Mouse (Mus musculus) forebrain, embryonic 10.5 days (tissue): ENCODE results near the gene Olfr482. TPM values are rescaled to one million over a fixed set of nuclear protein-coding genes. Genes with fewer than 3 reads are reported as not detected.

Experiments
- DNase-seq: peaks from one replicate; pipeline ENCODE4 v3.0.0-alpha.2; 2017; ENCODE audit warnings: low spot score; ENCODE audit errors: extremely low spot score
- H3K27ac ChIP-seq: fragments of 300-500 bp; sonication (generic); 2 replicates; pipeline ENCODE4 v1.5.1; 2016; ENCODE audit warnings: mild to moderate bottlenecking
- H3K27me3 ChIP-seq: fragments of 300-500 bp; sonication (generic); 2 replicates; pipeline ENCODE4 v1.6.1; 2016; ENCODE audit warnings: mild to moderate bottlenecking; ENCODE audit not compliant: poor library complexity, severe bottlenecking
- H3K36me3 ChIP-seq: fragments of 300-500 bp; sonication (generic); replicated peaks from 2 replicates; pipeline ENCODE4 v1.6.1; 2016; ENCODE audit warnings: mild to moderate bottlenecking, moderate library complexity
- H3K4me1 ChIP-seq: fragments of 300-500 bp; sonication (generic); 2 replicates; pipeline ENCODE4 v1.6.1; 2016
- H3K4me3 ChIP-seq: fragments of 300-500 bp; sonication (generic); 2 replicates; pipeline ENCODE4 v1.5.1; 2016; ENCODE audit warnings: mild to moderate bottlenecking, moderate library complexity
- H3K9me3 ChIP-seq: fragments of 300-500 bp; sonication (generic); 2 replicates; pipeline ENCODE4 v1.6.1; 2016; ENCODE audit warnings: mild to moderate bottlenecking, moderate library complexity
- WGBS: fragments of 180-500 bp; shearing (Covaris S2); methylation state at CpG from one replicate; pipeline ENCODE4 v1.1.7; 2016; 5-methylcytosine and 5-hydroxymethylcytosine counted together
- polyA plus RNA-seq: library from polyadenylated mRNA; unstranded; fragments of >200 nt; fragmentation: Nextera tagmentation; extraction: Ambion mirVana; gene quantifications from 2 replicates; pipeline ENCODE4 v1.2.1, GENCODE M21; 2016

The Olfr482 gene
- 0.06 TPM in 1 of 2 replicates, not detected in the other for polyA plus RNA-seq

DNA sequence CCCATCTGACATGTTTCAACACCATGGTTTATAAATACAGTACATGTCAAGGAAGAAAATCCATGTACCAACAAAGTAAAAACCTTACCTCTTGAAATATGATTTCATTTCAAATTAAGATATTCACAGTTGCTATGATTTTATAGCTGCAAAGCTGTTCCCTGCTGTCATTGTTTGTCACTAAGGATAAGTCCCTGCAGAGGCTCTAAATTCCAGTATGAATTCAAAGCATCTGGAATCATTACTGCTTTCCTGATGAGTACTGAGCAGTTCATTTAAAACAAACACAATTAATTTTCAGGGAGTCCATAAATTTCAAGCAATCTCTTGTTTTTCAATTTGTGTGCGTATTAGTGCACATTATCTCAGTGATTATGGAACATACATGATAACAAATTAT, at the start of gene Olfr482:
TSS of gene Olfr482 (minus strand) at position 101 of the 400 bp plus-strand sequence.
- Histone ChIP-seq H3K27me3 (no peaks in the 10 kb centered on the region), H3K4me3 (no peak within 1 kb of the TSS), H3K4me1 (no peaks in the 10 kb centered on the region), H3K27ac (no peak within 1 kb of the TSS), H3K36me3 (no peaks in the 10 kb centered on the region), H3K9me3 (no peaks in the 10 kb centered on the region)
- WGBS = 88% methylated on average over 1 of the region's 1 CpGs
- DNase-seq = no peak

DNA sequence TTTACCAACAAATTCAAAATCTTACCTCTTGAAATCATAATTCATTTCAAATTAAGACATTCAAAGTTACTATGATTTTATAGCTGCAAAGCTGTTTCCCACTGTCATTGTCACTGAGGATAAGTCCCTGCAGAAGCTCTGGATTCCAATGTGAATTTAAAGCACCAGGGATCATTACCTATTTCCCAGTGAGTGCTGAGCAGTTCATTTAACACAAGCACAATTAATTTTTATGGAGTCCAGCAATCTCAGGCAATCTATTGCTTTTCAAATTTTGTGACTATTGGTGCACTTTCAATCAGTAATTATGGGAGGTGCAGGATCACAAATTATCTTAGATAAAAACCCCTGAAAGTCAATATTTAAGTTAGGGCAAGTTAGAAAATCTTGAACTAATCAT, 30.0 kb upstream of the Olfr482 start, which contains the start of gene Olfr484:
TSS of gene Olfr484 (minus strand) at position 101 of the 400 bp plus-strand sequence.
- Histone ChIP-seq H3K9me3 (no peaks in the 10 kb centered on the region), H3K27ac (no peak within 1 kb of the TSS), H3K36me3 (no peaks in the 10 kb centered on the region), H3K4me3 (no peak within 1 kb of the TSS), H3K27me3 (no peaks in the 10 kb centered on the region), H3K4me1 (no peaks in the 10 kb centered on the region)
- DNase-seq = no peak

GRCm38 (mm10) chr7:108121416-108121815, 24.0 kb upstream of the Olfr482 start:
- 70% methylated on average over 1 of the region's 1 CpGs for WGBS
- DNase-seq = no peak
- no peak overlapping the region for H3K4me3 ChIP-seq
- H3K4me1 ChIP-seq = no peaks in the 10 kb centered on the region
- no peak overlapping the region for H3K27ac ChIP-seq
- H3K27me3 ChIP-seq = no peaks in the 10 kb centered on the region
- no peaks in the 10 kb centered on the region for H3K36me3 ChIP-seq
- no peaks in the 10 kb centered on the region for H3K9me3 ChIP-seq

- Histone ChIP-seq H3K9me3 (no peaks in the 10 kb centered on the region), H3K27ac (no peak overlapping the region), H3K27me3 (no peaks in the 10 kb centered on the region), H3K4me3 (no peak overlapping the region), H3K4me1 (no peaks in the 10 kb centered on the region), H3K36me3 (no peaks in the 10 kb centered on the region)
- DNase-seq = no peak
- 20% methylated on average over 1 of the region's 1 CpGs for WGBS
These were observed 23.3 kb upstream of the Olfr482 start for GRCm38 (mm10) chr7:108120681-108121080.

DNA sequence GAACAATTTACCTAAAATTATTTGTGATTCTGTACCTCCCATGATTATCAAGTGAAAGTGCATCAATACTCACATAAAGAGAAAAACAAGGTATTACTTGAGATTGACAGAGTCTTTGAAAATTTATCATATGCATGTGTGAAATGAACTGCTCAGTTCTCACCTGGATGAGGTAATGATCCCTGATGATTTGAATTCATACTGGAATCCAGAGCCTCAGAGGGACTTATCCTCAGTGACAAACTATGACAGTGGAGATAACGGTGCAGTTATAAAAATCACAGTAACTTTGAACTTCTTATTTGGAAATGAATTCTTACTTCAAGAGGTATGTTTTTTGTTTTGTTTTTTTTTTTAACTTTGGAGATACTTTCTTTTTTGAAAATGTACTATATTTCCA, 3.2 kb upstream of the Olfr482 start, which contains the start of gene Olfr483:
TSS of gene Olfr483 (plus strand) at position 301 of the 400 bp plus-strand sequence.
- H3K4me3 ChIP-seq = no peak within 1 kb of the TSS
- no peaks in the 10 kb centered on the region for H3K27me3 ChIP-seq
- no peaks in the 10 kb centered on the region for H3K4me1 ChIP-seq
- no peak within 1 kb of the TSS for H3K27ac ChIP-seq
- WGBS = 92% methylated on average over 1 of the region's 1 CpGs
- no peaks in the 10 kb centered on the region for H3K9me3 ChIP-seq
- H3K36me3 ChIP-seq = no peaks in the 10 kb centered on the region
- no peak for DNase-seq

DNA sequence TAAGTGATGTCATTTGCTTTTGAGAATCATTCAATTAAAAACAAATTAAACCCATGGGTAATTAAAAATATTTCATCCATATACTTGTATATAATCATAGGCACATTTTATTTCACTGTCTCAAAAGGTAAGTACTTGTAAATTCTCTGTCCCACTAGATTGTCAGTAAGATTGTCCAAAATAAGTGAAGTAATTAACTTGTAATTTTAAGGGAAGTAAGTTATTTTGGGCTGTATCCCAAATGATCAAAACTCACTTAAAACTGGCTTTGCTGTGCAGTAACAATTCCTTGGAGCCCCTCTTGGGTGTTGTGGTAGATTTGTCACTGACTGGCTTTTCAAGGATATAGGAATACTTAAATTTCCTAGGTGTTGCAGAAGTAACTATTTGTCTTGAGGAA, 17.8 kb downstream of the Olfr482 start, which contains the start of gene Olfr481:
TSS of gene Olfr481 (plus strand) at position 301 of the 400 bp plus-strand sequence.
- Histone ChIP-seq H3K27ac (no peak within 1 kb of the TSS), H3K36me3 (no peaks in the 10 kb centered on the region), H3K4me3 (no peak within 1 kb of the TSS), H3K27me3 (no peaks in the 10 kb centered on the region), H3K9me3 (no peaks in the 10 kb centered on the region), H3K4me1 (no peaks in the 10 kb centered on the region)
- no peak for DNase-seq

GRCm38 (mm10) chr7:108067246-108067645, 30.1 kb downstream of the Olfr482 start, which contains the start of gene Olfr480:
TSS of gene Olfr480 (minus strand) at chr7:108067346.
- whole genome bisulfite sequencing = 92% methylated on average over 1 of the region's 1 CpGs
- H3K4me3 ChIP-seq = no peak within 1 kb of the TSS
- no peak for DNase-seq
- H3K9me3 ChIP-seq = no peaks in the 10 kb centered on the region
- H3K27ac ChIP-seq = no peak within 1 kb of the TSS
- H3K27me3 ChIP-seq = no peaks in the 10 kb centered on the region
- H3K4me1 ChIP-seq = no peaks in the 10 kb centered on the region
- no peaks in the 10 kb centered on the region for H3K36me3 ChIP-seq

DNA sequence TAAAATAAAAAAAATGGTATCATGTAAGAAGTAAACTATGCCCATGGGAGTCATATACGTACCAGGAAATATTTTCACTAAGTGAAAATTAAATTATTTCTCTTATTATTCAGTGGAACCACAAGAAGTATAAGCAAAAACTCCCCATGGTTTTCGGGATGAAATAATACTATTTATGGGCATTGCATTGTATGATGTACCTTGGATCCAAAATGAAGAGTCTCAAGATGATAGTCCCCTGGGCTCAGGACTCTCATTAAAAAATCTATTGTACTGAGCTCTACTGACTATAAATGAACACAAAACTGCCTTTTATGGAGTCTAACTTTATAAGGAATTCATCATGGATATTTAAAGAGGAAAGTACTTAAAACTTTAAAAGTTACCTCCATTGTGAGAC, 47.0 kb downstream of the Olfr482 start, which contains the start of gene Olfr479:
TSS of gene Olfr479 (plus strand) at position 301 of the 400 bp plus-strand sequence.
- 82% methylated on average over 2 of the region's 2 CpGs for WGBS
- DNase-seq = no peak
- no peaks in the 10 kb centered on the region for H3K27me3 ChIP-seq
- H3K27ac ChIP-seq = no peak within 1 kb of the TSS
- no peaks in the 10 kb centered on the region for H3K4me1 ChIP-seq
- H3K36me3 ChIP-seq = no peaks in the 10 kb centered on the region
- no peak within 1 kb of the TSS for H3K4me3 ChIP-seq
- no peaks in the 10 kb centered on the region for H3K9me3 ChIP-seq

Other genes with a start within 250 kb of the Olfr482 start
- not detected in 2 replicates for gene Olfr472, start 199.7 kb downstream of the Olfr482 start, polyA plus RNA-seq
- gene Olfr473, start 167.1 kb downstream of the Olfr482 start, polyA plus RNA-seq = not detected in 2 replicates
- not detected in 2 replicates for gene Olfr474, start 142.9 kb downstream of the Olfr482 start, polyA plus RNA-seq
- gene Olfr476, start 132.8 kb downstream of the Olfr482 start, polyA plus RNA-seq = not detected in 2 replicates
- gene Olfr477, start 110.9 kb downstream of the Olfr482 start, polyA plus RNA-seq = not detected in 2 replicates
- not detected in 2 replicates for gene Olfr478, start 63.6 kb downstream of the Olfr482 start, polyA plus RNA-seq
- gene Olfr479, start 46.9 kb downstream of the Olfr482 start, polyA plus RNA-seq = not detected in 2 replicates
- gene Olfr480, start 30.2 kb downstream of the Olfr482 start, polyA plus RNA-seq = not detected in 2 replicates
- not detected in 2 replicates for gene Olfr481, start 17.7 kb downstream of the Olfr482 start, polyA plus RNA-seq
- not detected in 2 replicates for gene Olfr483, start 3.3 kb upstream of the Olfr482 start, polyA plus RNA-seq
- not detected in 2 replicates for gene Olfr484, start 29.9 kb upstream of the Olfr482 start, polyA plus RNA-seq
- gene Olfr485, start 62.3 kb upstream of the Olfr482 start, polyA plus RNA-seq = not detected in 2 replicates
- not detected in 2 replicates for gene Olfr486, start 75.2 kb upstream of the Olfr482 start, polyA plus RNA-seq
- gene Olfr487, start 117.0 kb upstream of the Olfr482 start, polyA plus RNA-seq = not detected in 2 replicates
- gene Olfr488, start 160.8 kb upstream of the Olfr482 start, polyA plus RNA-seq = not detected in 2 replicates
- gene Olfr490, start 191.3 kb upstream of the Olfr482 start, polyA plus RNA-seq = not detected in 2 replicates
- not detected in 2 replicates for gene Olfr491, start 215.9 kb upstream of the Olfr482 start, polyA plus RNA-seq
- gene Olfr492, start 226.1 kb upstream of the Olfr482 start, polyA plus RNA-seq = not detected in 2 replicates
- not detected in 2 replicates for gene Olfr493, start 249.4 kb upstream of the Olfr482 start, polyA plus RNA-seq